Mouse (Mus musculus) embryo, embryonic 10.5 days (tissue): ENCODE results near the gene Rheb.
"Not testable (repeated sequence)": the region's sequence is repeated elsewhere in the genome, so short reads cannot be mapped to it uniquely, and the experiment has no call there.

Source experiments
- DNase-seq: peaks from one replicate; pipeline ENCODE4 v3.0.0-alpha.2; 2015; ENCODE audit warnings: low spot score

Gene Rheb

DNA sequence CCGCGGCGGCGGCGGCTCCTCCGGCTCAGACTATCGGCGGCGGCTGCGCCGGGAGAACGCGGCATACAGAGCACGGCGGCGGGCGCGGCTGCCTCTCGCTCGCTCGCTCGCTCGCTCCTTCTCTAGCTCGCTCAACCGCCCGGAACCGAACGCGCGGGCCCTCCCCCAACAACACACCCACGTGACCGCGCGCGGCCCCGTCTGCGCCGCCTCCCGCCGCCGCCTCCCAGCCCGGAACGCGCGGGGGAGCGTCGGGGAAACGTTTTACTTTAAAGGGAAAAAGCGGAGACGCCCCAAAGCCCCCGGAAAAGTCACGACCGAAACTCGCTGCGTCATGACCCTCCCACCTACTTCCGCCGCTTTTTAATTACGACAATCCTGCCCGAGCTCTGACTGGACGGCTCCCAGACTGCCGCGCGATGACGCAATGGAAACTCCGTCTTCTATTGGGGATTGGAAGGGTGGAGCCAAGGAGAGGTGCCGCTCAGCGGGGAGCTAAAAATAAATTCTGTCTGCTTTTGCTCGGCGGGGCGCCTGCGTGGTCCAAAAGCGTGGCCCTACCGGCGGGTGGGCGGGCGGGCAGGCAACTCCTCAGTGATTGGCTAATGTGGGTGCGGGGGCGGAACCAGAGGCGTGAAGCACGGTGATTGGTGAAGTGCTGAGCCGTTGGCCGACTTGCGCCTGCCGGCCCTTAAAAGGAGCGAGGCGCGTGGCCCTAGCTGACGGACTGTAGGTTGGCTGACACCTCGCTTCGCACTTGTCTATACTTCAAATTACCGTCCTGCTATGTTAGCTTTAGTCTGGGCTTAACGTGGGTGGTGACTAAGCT, at the start of gene Rheb:
Rheb (minus strand) TSS at position 351 of the 829 bp plus-strand sequence.
- peak; percentile 100 for DNase-seq

DNA sequence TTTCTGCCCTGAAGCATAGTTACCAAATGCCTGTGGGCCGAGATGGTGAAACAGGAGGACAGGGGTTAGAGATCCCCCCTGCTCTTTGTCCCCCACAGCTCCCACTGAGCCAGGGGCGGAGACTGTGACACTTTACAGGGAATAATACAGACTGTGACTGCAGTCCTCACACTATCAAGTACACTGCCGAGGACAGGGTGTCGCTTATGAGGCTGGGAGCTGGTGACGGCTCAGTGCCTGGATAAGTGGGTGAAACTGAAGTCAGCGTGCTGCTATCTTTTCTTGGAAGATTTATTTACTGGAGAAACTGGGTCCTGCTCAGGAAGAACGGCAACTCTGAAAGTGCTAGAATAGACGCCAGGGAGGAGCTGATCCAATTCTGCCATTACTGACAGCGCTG, 47.4 kb upstream of the Rheb start:
- DNase-seq: no peak

DNA sequence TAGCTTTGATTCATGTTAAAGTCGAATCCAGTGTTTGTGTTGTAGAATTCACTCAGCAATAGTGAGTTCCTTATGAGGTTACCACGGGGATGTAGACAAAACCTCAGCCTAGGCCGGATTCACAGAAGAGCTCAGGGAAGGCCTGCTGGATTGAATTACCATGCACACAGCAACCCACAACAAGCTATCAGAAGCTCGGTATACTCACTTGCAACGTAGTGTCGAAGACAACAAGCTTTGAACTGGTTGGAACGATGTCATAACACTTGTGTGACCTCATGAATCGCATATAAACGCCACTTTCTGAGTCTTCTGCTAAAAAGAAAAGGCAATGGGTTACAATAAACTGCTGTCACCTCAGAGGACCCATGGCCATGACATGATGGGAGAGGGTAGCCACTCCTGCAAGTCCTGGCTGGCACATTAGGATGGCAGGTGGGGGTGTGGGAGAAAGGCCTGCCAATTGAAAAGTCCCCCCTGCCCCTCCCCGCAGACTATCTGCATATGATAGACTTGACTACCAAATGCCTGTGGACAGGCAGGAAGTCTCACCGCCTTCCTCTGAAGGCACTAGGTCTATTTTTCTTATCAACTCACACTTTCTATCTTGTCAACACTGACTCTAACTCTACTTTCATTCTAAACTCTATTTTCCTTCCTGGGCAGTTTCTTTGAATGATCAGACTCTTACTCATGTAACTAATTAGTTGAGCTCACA, 46.6 kb upstream of the Rheb start:
- DNase-seq: no peak

DNA sequence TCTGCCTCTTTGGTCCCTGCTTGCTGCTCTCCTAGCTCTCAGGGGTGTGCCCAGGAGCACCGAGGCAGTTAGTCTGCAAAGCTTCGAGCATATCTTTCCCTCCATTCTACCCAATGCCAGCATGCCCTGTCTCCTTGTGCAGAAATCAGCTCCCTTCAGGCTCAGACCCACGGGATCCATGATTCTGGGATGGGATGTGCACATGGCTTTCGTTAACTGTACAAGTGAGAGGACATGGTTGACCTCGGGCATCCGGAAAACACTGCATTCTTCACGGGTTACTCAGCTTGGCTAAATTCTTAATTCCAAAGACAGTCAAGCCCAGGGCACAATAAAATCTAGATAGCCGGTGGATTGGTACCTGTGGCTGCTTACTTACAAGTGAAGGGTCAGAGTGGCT, 44.8 kb upstream of the Rheb start:
- no peak for DNase-seq

DNA sequence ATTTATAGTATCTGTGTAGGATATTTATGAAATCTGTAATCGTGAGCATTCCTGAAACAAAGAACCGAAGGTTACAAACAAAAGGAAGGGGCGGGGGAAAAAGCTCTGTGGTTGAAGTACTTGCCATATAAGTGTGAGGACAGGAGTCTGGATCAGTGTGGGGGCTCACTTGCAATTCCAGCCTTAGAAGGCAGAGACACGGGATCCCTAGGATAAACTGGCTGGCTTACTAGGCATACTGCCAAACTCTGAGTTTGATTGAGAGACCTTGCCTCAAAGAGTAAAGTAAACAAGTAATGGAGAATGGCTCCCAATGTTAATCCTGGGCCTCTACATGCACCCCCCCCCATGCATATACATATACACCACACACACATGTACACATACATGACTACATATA, 36.3 kb upstream of the Rheb start:
- DNase-seq: no peak

DNA sequence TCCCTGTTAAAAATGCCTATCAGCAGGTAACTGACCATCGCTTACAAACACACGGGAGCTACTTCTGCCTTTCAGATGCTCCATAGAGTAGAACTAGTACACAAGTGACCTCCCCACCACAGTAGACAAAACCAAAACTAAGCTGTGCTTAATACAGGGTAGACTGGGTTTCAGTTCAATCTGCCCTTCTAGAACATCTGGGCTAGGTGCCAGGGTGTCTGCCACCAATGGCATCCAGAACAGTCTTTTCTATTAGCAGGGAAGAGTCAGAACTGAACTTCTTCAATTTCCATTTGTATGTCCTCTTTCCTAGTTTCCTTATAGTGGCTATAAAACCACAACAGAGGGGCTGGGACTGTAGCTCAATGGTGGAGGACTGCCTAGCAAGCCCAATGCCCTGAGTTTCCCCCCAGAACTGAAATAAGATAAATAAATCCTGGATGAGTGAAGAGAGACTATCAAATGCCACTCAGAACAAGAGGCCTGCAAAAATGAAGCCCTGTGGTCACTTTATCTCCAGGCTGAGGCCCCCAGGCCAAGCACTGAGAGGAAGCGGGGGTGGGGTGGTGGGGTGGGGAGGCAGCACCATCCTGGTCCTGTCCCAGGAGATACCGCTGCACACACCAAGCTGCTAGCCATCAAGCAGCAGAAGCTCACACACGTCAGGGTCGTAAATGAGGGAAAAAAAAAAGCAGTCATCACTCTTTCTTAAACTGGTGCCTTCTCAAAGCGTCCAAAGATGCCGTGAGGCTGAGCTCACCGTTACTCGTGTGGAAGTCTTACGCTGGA, 35.6 kb upstream of the Rheb start:
- DNase-seq: no peak

DNA sequence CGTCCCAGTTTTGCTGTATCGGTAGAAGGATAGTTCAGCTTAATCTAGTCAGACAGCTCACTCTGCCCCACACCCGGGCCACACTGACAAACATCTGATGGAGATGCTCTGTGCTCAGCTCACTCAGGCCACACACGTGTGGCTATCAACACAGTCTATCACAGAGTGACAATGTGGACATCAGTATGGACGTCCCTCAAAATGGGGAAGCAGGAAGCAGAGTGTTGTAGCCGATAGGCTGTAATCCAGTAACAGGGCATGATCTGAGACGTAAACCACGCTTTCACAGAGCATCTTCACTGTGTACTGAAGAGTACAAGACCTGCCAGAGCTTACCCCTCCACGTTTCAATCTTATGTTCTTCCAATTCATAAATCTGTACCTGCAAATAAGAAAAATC, 34.2 kb upstream of the Rheb start:
- DNase-seq: no peak

DNA sequence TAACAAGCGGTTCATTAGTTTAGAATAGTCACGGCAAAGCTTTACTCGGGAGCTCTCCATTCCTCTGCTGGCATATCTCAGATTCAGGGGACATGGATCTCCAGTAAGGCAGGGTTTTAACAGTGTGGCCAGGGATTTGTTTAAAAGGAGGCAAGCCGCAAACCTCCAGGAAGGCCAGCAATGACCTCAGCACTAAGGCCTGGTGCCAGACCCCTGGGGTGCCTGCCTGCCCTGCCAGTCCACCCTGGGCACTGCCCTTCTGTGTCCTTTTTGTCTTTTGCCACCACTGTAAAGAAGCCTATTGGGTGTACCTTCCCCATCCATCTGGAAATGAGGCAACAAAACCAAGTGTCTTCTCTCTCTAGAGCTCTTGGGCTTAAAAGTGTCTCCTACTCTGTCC, 31.7 kb upstream of the Rheb start:
- DNase-seq: no peak

DNA sequence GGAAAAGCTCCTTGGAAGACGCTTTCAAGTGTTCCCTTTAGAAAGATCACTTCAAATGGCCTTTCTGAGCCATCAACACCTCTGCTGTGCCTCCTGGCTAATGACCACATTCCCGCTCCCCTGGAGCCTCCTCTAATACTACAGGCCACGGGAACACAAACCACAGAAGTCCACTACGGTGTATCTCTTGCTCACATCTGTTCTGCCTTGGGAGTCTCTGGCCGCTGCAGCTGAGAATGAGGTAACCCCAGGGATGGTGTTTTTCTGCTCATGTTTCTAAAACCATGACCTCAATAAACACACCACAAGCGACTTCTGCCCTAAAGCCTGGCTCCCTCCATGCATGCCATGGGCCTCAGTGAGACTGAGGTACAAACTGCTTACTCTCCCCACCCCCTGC, 30.8 kb upstream of the Rheb start:
- DNase-seq: no peak

DNA sequence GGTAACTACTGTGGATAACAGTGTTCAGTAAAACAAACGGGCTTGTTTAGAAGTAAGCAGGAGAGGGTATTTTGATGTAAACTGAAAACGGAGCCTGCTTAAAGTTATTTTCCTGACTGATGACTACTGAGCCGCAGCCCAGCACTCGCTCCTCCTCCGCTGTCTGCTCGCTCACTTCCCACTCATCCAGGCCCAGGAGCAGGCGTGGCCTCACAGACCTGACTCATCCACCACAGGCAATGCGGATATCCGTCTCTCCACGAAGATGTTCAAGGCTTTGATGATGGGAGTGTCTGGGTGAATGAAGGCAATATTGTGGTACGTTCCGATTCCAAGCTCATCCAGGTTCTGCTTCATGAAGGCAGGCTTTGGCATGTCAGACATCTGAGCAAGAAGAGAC, 28.9 kb upstream of the Rheb start:
- no peak for DNase-seq

DNA sequence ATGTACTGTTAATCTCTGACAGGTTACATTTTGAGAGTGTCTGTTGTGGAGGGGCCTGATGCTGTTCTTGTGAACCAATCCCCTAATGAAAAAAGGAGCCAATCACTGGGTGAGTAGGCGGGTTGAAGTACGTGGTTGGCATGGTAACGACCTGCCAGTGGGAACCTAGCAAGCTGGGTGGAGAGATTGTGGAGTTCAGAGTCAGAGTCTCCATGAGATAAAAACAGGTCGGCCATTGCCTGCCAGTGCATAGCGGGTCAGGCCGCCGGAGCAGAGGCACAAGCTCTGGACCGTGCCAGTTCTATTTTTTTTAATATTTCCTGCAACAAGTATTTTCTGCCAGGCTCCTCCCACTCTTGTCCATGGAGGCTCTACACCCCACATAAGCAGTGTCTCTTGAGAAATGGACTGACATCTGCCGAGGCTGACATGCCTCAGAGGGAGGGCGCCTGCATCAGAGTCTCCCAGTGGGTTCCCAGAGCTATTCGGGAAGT, 27.4 kb upstream of the Rheb start:
- DNase-seq: peak; percentile 28

DNA sequence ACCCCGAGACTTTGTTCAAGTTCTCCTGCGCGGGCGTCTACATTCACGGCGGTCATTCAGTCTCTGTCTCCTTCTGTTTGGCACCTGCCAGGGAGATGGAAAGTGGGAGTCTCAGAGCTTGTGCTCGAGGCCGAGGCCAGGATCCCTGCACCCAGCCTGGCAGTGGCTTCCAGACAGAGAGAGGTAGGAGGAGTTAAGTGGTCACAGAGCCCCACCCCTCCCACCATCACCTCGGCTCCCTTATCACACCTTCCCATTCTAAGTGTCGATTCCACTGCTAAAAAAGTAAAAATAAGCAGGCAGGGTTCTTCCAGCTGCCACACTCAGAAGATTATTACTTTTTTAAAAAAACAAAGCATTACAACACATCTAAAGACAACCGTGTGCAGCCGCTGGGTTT, 21.4 kb upstream of the Rheb start:
- DNase-seq: no peak

DNA sequence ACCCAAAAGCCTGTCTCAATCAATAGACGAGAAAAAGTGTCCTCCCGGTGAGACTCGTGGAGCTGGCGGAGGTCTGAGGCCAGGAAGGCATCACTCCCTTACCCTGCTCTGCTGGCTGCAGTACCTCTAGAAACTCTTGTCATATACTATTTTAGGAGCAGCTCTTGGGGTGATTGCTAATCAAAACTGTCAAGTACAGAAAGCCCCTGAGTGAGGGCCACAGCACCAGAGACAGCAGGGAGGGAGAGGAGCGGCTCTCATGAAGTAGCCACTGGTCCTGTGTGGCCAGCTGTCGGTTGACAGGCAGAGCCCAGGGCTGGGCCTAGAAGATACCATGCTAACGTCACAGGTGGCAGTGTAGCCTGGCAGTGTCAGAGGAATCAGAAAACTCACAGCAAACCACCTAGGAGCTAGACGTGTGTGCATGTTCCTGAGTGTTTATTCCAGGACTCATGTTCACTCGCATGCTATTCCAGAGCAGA, 19.1 kb upstream of the Rheb start:
- DNase-seq: no peak

DNA sequence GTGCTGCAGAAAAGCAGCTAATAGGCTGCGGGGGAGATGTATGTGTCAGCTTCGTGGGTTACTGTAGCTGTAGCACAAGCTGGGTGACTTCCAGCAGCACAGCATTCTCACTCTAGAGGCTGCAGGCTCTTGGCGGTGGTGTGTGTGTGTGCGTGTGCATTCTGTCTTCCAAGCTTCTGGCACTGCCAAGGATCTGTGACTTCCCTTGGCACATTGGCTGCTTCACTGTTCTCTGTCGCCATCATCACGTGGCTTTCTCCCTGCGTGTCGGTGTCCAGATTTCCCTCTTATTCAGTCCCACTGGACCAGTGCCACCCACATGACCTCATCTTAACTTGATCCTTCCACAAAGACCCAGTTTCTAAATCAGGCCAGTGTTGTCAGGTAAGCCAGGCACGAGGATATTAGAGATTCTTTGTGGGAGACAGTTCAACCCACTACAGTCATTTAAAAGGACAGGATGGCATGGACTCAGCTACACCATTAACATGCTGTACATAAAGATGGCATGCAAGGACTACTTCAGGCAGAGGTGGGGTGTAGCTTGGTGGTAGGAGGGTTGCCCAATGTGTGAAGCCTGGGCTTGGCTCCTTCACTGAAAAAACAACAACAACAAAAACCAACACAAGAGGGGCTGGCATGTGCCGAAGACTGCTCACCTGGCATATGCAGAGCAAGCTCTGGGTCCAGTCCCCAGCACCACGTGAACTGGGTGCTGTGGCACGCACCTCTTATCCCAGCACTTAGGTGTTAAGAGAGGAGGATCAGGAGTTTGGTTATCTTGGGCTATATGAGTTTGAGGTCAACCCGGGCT, 18.4 kb upstream of the Rheb start:
- DNase-seq: no peak

DNA sequence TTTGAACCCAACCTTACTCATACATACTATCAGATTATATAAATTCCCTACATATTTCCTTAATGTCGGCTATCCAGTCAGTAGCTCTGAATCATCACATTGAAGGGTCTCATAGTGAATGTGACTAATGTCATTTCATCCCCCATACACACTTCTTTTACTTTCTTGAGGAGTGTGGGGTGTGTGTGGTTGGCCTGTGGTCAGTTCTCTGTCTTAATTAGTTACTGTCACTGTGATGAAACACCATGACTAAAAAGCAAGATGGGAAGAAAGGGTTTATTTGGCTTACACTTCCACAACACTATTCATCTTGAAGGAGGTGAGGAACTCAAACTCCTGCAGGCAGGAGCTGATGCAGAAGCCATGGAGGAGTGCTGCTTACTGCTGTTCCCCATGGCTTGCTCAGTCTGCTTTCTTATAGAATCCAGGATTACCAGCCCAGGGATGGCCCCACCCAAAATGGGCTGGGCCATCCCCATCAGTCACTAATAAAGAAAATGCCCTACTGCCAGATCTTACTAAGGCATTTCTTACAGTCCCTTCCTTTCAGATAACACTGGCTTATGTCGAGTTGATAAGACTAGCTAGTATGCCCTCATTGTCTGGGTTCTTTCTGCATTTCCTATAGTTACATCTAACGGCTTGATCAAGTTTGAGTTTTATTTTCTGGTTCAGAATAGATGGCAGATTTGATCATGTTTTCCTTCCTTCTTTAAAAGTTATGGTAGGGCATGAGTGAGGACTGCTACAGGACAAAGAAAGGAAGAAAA, 17.5 kb upstream of the Rheb start:
- no peak for DNase-seq

DNA sequence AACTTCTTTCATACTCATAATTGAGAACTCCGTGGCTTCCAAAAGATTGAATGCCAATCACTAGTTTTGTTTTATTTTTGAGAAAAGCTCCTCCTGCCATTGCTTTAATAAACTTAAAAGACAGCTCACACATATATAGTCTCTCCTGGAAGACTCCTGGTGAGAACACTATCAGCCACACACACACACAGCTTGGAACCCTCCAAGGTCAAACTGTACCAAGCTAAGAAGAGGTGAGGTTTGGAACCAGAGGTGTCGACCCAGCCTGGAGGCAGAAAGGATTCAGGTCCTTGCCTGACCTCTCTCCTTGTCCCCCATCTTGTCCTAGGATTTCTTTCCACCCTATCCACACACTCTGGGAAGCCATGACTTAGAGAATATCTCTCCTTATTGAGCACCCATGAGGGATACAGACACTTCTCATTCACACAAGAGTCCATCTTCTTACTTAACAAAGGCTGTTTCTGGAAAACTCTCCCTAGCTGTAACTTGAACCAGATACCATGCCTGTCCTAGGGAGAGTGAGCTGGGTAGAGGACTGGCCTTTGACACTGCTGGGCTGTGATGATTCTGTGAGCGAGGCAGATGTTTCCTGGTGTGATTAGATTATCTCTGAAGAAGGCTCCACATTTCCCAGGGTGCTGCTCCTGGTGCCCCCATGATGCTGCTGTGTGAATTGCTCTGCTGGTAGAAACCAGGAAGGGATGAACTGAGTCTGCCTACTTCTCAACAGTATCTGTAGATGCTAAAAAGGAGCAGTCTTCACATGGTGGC, 12.6 kb upstream of the Rheb start:
- no peak for DNase-seq

DNA sequence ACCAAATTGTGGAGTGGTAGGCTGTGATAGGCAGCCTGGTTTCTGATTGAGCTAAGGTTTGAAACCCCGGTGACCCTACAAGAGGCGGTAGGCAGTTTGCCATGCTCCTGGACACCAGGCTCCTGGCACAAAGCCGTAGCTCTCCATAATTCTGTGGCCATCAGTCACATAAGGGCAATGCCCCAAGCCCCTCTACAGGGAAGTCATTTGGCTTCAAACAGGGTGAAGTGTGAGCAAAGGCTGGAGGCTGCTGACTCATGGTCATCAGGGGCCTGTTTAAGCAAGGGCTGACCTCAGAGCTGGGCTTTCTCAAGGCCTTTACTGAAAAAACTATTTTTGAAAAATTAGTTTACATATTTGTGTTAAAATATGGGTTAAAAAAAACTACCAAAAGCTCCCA, 11.8 kb upstream of the Rheb start:
- DNase-seq: no peak

DNA sequence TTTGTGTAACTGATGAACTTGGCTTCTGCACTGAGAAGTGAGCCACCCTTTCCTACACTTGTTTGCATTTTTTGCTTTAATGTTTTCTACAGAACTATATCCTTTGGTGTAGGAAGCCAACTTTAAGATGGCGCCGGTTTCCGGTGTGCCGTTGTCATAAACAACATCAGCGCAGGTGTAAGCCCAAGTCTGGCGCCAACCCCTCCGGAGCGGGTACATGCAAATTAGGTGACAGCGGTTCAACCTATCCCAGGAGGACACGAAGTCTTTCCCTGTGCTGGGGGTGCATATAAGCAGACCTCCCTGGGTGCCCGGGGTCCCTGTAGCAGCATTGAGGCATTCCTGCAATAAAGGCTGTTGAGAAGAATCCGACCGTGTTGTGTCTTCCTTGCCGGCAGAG, 5.8 kb upstream of the Rheb start:
- DNase-seq: not testable (repeated sequence)

DNA sequence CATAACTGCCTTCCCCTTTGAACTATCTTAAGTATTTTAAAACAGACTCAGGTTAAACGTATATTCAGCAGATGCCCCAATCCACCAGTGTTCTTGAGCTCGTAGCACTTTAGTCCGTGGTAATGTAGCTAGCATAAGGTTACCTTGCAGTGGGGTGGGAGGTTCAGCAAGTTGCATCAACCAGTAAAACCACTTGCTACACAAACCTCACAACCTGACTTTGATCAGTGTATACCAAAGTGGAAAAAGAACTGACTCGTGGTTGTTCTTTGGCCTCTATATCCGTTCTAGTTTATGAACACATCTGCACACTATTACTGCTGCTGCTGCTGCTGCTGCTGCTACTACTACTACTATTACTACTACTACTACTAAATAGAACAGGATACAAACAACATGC, 1.4 kb upstream of the Rheb start:
- no peak for DNase-seq

DNA sequence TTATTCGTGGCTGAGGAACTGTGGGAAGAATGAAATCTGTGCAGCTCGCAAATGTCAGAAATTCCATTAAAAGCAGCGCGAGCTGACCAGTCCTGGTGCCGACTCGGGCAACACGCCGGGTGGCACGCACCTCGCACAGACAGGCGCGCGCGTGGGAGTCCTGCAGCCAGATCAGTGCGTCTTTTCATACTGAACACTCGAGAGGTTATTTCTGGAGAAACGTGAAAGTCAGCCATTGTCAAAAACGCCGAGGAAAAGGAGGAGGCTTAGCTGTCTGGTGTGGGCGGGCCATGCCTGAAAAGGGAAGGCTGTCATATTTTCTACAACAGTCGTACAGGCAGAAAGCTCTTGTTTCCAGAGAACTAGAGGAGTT, 665 bp upstream of the Rheb start:
- no peak for DNase-seq
